Mouse (Mus musculus) CH12.LX (cell line): ENCODE data around the gene Trh. TPM values are rescaled to one million over a fixed set of nuclear protein-coding genes. Genes with fewer than 3 reads are reported as not detected.

Experiments
- DNase-seq: peaks from one replicate; pipeline ENCODE4 v3.0.0-alpha.2; 2013; ENCODE audit errors: extremely low read depth
- H3K27ac ChIP-seq: 2 replicates; pipeline ENCODE4 v1.5.1; 2012; ENCODE audit warnings: low read depth, mild to moderate bottlenecking, control low read depth, moderate library complexity; ENCODE audit not compliant: insufficient read depth
- H3K27me3 ChIP-seq: replicated peaks from 2 replicates; pipeline ENCODE3; 2012; ENCODE audit warnings: inconsistent platforms
- H3K36me3 ChIP-seq, 2 experiments: replicated peaks in 1 of 2; 2 replicates each; pipeline versions ENCODE3 to v1.6.1; 2012; ENCODE audit warnings: inconsistent platforms in 1 of 2, low read length in 1 of 2, mild to moderate bottlenecking in 1 of 2, mixed read lengths in 1 of 2, moderate library complexity in 1 of 2; ENCODE audit not compliant: control insufficient read depth in 1 of 2, insufficient read depth in 1 of 2
- H3K4me1 ChIP-seq, 2 experiments: 2 replicates each; pipeline ENCODE4 v1.6.1; 2012; ENCODE audit warnings: inconsistent platforms in 1 of 2, moderate library complexity in 1 of 2; ENCODE audit not compliant: insufficient read depth in 2 of 2, control insufficient read depth in 1 of 2
- H3K4me2 ChIP-seq: 2 replicates; pipeline ENCODE4 v1.6.1; 2012; ENCODE audit warnings: low read depth, mild to moderate bottlenecking, control low read depth; ENCODE audit not compliant: poor library complexity, insufficient read depth, severe bottlenecking
- H3K4me3 ChIP-seq, 3 experiments: fragments of 150-350 bp in 1 of 3; sonication (generic) in 1 of 3; replicated peaks in 1 of 3; 2 replicates each; pipeline versions ENCODE3 to v1.5.1; 2011 to 2012; ENCODE audit warnings: low read depth in 2 of 3, low read length in 2 of 3, mild to moderate bottlenecking in 2 of 3, moderate library complexity in 2 of 3, control low read depth in 1 of 3, improper control_type of control experiment in 1 of 3, inconsistent platforms in 1 of 3, mixed read lengths in 1 of 3; ENCODE audit not compliant: poor library complexity in 1 of 3
- H3K79me2 ChIP-seq: replicated peaks from 2 replicates; pipeline ENCODE4 v1.6.1; 2012; ENCODE audit warnings: mild to moderate bottlenecking, moderate library complexity; ENCODE audit not compliant: control insufficient read depth, poor library complexity, insufficient read depth, severe bottlenecking; ENCODE audit errors: extremely low read depth
- H3K9ac ChIP-seq: 2 replicates; pipeline ENCODE4 v1.6.1; 2012; ENCODE audit warnings: low read depth, mild to moderate bottlenecking, control low read depth, moderate library complexity; ENCODE audit not compliant: insufficient read depth
- H3K9me3 ChIP-seq: replicated peaks from 2 replicates; pipeline ENCODE3; 2012; ENCODE audit warnings: low read length, inconsistent platforms, mixed read lengths
- CHD1 ChIP-seq: IDR thresholded peaks from 2 replicates; pipeline ENCODE4 v1.6.1; 2012; ENCODE audit warnings: low read depth, low read length, improper control_type of control experiment, inconsistent platforms
- ELF1 ChIP-seq: IDR thresholded peaks from 2 replicates; pipeline ENCODE4 v1.6.1; 2014; ENCODE audit warnings: low read depth, mild to moderate bottlenecking, inconsistent platforms, low read length, improper control_type of control experiment
- ETS1 ChIP-seq: conservative IDR thresholded peaks from 2 replicates; pipeline ENCODE4 v1.6.1; 2012; ENCODE audit warnings: low read depth, mild to moderate bottlenecking, inconsistent platforms, low read length, improper control_type of control experiment, moderate library complexity
- GABPA ChIP-seq: IDR thresholded peaks from 2 replicates; pipeline ENCODE4 v1.6.1; 2012; ENCODE audit warnings: low read depth, low read length, improper control_type of control experiment, inconsistent platforms; ENCODE audit not compliant: insufficient replicate concordance
- JUN ChIP-seq: IDR thresholded peaks from 2 replicates; pipeline ENCODE4 v1.6.1; 2011; ENCODE audit warnings: low read depth, mild to moderate bottlenecking, low read length, improper control_type of control experiment, moderate library complexity; ENCODE audit not compliant: insufficient read depth
- JUND ChIP-seq: conservative IDR thresholded peaks from 2 replicates; pipeline ENCODE4 v1.6.1; 2011; ENCODE audit warnings: low read depth, low read length, improper control_type of control experiment
- MAFK ChIP-seq: IDR thresholded peaks from 2 replicates; pipeline ENCODE4 v1.6.1; 2011; ENCODE audit warnings: low read length, improper control_type of control experiment; ENCODE audit not compliant: insufficient replicate concordance
- MAX ChIP-seq: IDR thresholded peaks from 2 replicates; pipeline ENCODE4 v1.6.1; 2011; ENCODE audit warnings: low read length, improper control_type of control experiment
- MAZ ChIP-seq: IDR thresholded peaks from 2 replicates; pipeline ENCODE4 v1.6.1; 2012; ENCODE audit warnings: low read depth, mild to moderate bottlenecking, inconsistent platforms, low read length, improper control_type of control experiment, moderate library complexity
- NRF1 ChIP-seq: IDR thresholded peaks from 2 replicates; pipeline ENCODE4 v1.6.1; 2014; ENCODE audit warnings: low read depth, mild to moderate bottlenecking, inconsistent platforms, low read length, improper control_type of control experiment, moderate library complexity
- POLR2A ChIP-seq: IDR thresholded peaks from 2 replicates; pipeline ENCODE4 v1.6.1; 2011; ENCODE audit warnings: low read depth, mild to moderate bottlenecking, improper control_type of control experiment, low read length
- RAD21 ChIP-seq: IDR thresholded peaks from 2 replicates; pipeline ENCODE4 v1.6.1; 2011; ENCODE audit warnings: low read depth, mild to moderate bottlenecking, low read length, improper control_type of control experiment, moderate library complexity
- SIN3A ChIP-seq: IDR thresholded peaks from 2 replicates; pipeline ENCODE4 v1.6.1; 2012; ENCODE audit warnings: low read length, improper control_type of control experiment, inconsistent platforms
- UBTF ChIP-seq: IDR thresholded peaks from 2 replicates; pipeline ENCODE4 v1.6.1; 2012; ENCODE audit warnings: low read depth, mild to moderate bottlenecking, inconsistent platforms, low read length, improper control_type of control experiment, moderate library complexity
- USF1 ChIP-seq: IDR thresholded peaks from 2 replicates; pipeline ENCODE4 v1.6.1; 2014; ENCODE audit warnings: low read depth, mild to moderate bottlenecking, inconsistent platforms, low read length, improper control_type of control experiment
- USF2 ChIP-seq: conservative IDR thresholded peaks from 2 replicates; pipeline ENCODE4 v1.6.1; 2011; ENCODE audit warnings: low read depth, low read length, improper control_type of control experiment
- ZC3H11A ChIP-seq: IDR thresholded peaks from 2 replicates; pipeline ENCODE4 v1.6.1; 2012; ENCODE audit warnings: low read depth, mild to moderate bottlenecking, inconsistent platforms, low read length, improper control_type of control experiment
- ZKSCAN1 ChIP-seq: IDR thresholded peaks from 2 replicates; pipeline ENCODE4 v1.6.1; 2012; ENCODE audit warnings: low read depth, inconsistent platforms, low read length, improper control_type of control experiment, borderline replicate concordance
- ZMIZ1 ChIP-seq: IDR thresholded peaks from 2 replicates; pipeline ENCODE4 v1.6.1; 2012; ENCODE audit warnings: low read depth, mild to moderate bottlenecking, inconsistent platforms, low read length, improper control_type of control experiment
- dilution Hi-C: fragments of 300-500 bp; cut with MboI; formaldehyde crosslinking; loops from 2 replicates; pipeline ENCODE4 v1.14.3; 2020; ENCODE audit warnings: low sequenced_read_pairs; ENCODE audit not compliant: extremely low pct_unique_long_range_greater_than_20kb, extremely low pct_ligation_motif_present
- in situ Hi-C: fragments of 300-500 bp; cut with MboI; formaldehyde crosslinking; loops from 3 replicates; pipeline ENCODE4 v1.14.3; 2019; ENCODE audit warnings: low sequenced_read_pairs, low pct_ligation_motif_present, low pct_unique_long_range_greater_than_20kb, mixed read lengths
- polyA plus RNA-seq: library from polyadenylated mRNA; unstranded; fragments of >175 nt; gene quantifications from 2 replicates; pipeline ENCODE4 v1.2.1, GENCODE M21; 2012; ENCODE audit warnings: low read depth; ENCODE audit not compliant: insufficient read length
- total RNA-seq, 2 experiments: library from RNA; depleted of rRNA; stranded (reverse); fragments of 300-350 nt in 1 of 2; fragments of >200 nt in 1 of 2; gene quantifications; 2 replicates each; pipeline ENCODE4 v1.2.3; 2012 to 2014

The Trh gene
- total and polyA plus RNA-seq, 3 experiments: not detected

DNA sequence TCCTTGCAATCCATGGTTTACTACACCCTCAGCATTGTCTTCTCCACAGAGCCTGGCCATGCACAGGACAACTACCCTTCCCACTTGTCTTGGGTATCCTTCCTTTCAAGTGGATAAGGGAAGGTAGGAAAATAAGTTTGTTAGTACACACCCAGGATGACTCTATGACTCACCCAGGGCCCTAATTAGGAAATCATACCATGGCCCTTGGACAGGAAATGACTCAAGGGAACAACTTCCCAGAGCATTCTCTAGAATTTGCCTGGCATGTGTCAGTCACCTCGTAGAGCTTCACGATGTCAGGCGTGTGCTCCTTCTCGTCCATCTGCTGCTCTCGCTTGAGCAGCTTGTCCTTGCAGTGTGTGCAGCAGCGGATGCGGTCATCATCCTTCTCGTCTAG is 45.0 kb downstream of the Trh start:
- no peak overlapping the region for H3K9ac ChIP-seq
- no peak overlapping the region for H3K4me2 ChIP-seq
- H3K4me3 ChIP-seq: no peak overlapping the region
- dilution Hi-C loops (no loop called here), in situ Hi-C loops (no loop called here)
- H3K36me3 ChIP-seq: peaks cover 60 to 81% of the 10 kb centered on the region in 2 experiments
- no peaks in the 10 kb centered on the region for H3K79me2 ChIP-seq
- no peaks in the 10 kb centered on the region for H3K27me3 ChIP-seq
- no peaks in the 10 kb centered on the region for H3K4me1 ChIP-seq
- H3K27ac ChIP-seq: no peak overlapping the region
- no peaks in the 10 kb centered on the region for H3K9me3 ChIP-seq
- no peak for TF ChIP-seq ZC3H11A
- TF ChIP-seq JUND: no peak
- no peak for TF ChIP-seq ZKSCAN1
- TF ChIP-seq MAX: no peak
- TF ChIP-seq CHD1: no peak
- TF ChIP-seq USF1: no peak
- no peak for TF ChIP-seq NRF1
- TF ChIP-seq GABPA: no peak
- no peak for TF ChIP-seq POLR2A
- no peak for TF ChIP-seq SIN3A
- TF ChIP-seq ELF1: no peak
- no peak for TF ChIP-seq RAD21
- TF ChIP-seq MAFK: no peak
- no peak for TF ChIP-seq ZMIZ1
- TF ChIP-seq UBTF: no peak
- TF ChIP-seq USF2: no peak
- no peak for TF ChIP-seq JUN
- no peak for TF ChIP-seq MAZ
- no peak for TF ChIP-seq ETS1
- no peak for DNase-seq

Other genes starting within 250 kb of the Trh start
- 14.1 and 14.3 TPM in 2 replicates for gene Nr2c2, start 153.3 kb downstream of the Trh start, total RNA-seq (2012; rRNA removed)
- gene Nr2c2, start 153.3 kb downstream of the Trh start, total RNA-seq (2014; rRNA removed): 12.4 and 13.0 TPM in 2 replicates
- 12.2 and 12.7 TPM in 2 replicates for gene Nr2c2, start 153.3 kb downstream of the Trh start, polyA plus RNA-seq
- gene Mrps25, start 60.6 kb downstream of the Trh start, total RNA-seq (2012; rRNA removed): 70.6 and 85.2 TPM in 2 replicates
- gene Mrps25, start 60.6 kb downstream of the Trh start, total RNA-seq (2014; rRNA removed): 38.6 and 48.5 TPM in 2 replicates
- 61.4 and 90.7 TPM in 2 replicates for gene Mrps25, start 60.6 kb downstream of the Trh start, polyA plus RNA-seq
- gene Rbsn, start 29.7 kb downstream of the Trh start, total RNA-seq (2012; rRNA removed): 11.5 and 11.7 TPM in 2 replicates
- gene Rbsn, start 29.7 kb downstream of the Trh start, total RNA-seq (2014; rRNA removed): 10.4 and 12.6 TPM in 2 replicates
- 11.8 and 12.3 TPM in 2 replicates for gene Rbsn, start 29.7 kb downstream of the Trh start, polyA plus RNA-seq